Mouse (Mus musculus) E14TG2a.4 (cell line): ENCODE data around the gene Rnf212b.

Source experiments
- CTCF ChIP-seq: conservative IDR thresholded peaks from 2 replicates; pipeline ENCODE4 v1.5.1; 2014; ENCODE audit warnings: low read length
- NANOG ChIP-seq: IDR thresholded peaks from 2 replicates; pipeline ENCODE4 v1.6.1; 2014; ENCODE audit warnings: borderline replicate concordance, low read length, mixed read lengths

- TF ChIP-seq CTCF (no peak), NANOG (no peak)
Observed at GRCm38 (mm10) chr14:54809668-54810033, 4.3 kb upstream of the Rnf212b start.
